Mouse (Mus musculus): ENCODE measurements around the gene Tkt. TPM values are rescaled to one million over a fixed set of nuclear protein-coding genes. Genes with fewer than 3 reads are reported as not detected.

Tkt gene
- polyA plus RNA-seq, 1 experiment from 2014 or later: 210 TPM

DNA sequence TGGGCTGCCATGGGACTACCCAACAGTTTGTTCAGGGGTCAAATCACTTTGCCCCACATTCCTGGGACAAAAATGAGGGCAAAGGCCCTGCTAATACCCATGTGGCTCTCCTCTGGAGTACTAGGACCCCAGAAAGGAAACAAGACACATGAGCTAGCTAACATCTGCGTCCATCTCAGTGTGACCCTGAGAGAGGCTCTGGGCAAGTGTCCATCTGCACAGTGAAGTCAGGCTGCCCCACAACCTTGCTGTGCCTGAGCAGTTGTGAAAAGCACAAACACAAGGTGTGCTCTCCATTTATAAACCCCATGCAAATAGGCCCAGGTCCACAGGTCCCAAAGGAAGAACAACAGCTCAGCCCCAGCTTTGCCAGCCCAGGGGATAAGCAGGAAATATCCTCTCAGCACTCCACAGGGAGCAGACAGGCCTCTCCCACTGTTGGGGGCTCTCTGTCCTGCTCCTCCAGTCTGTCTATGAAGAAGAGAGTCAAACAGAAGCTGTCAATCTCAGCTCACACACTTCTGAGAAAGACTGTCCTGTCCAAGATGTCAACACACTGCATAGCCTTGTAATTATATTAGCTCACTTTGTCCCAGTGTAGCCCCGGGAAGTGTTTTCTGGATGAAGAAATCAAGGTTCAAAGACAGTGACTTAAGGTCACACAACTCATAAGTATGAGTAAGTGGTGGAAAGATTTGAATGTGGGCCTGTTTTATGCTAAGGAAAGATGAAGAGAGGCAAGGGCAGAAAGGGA lies 65.0 kb downstream of the Tkt start:
- no peaks in the 10 kb centered on the region for H3K27me3 ChIP-seq
- WGBS: 79% methylated on average over 2 of the region's 2 CpGs
- H3K4me2 ChIP-seq (replicated peaks): no peak overlapping the region
- H3K36me3 ChIP-seq: 0 out of 2 replicates have a peak, but pooled peaks cover 5% of the 10 kb centered on the region
- H3K4me1 ChIP-seq: peaks cover 4% of the 10 kb centered on the region; the same call in 1 of the 2 replicates
- H3K27ac ChIP-seq: no peak overlapping the region
- ATAC-seq (ENCODE audit: low FRiP score): no peak
- no peak overlapping the region for H3K9ac ChIP-seq
- no peaks in the 10 kb centered on the region for H3K9me3 ChIP-seq (replicated peaks)
- no peak overlapping the region for H3K4me3 ChIP-seq

- ATAC-seq (ENCODE audit: low FRiP score): no peak
- Histone ChIP-seq H3K27me3 (no peaks in the 10 kb centered on the region), H3K9ac (no peak overlapping the region), H3K27ac (no peak overlapping the region), H3K4me3 (no peak overlapping the region), H3K4me2 (replicated peaks) (no peak overlapping the region), H3K9me3 (replicated peaks) (no peaks in the 10 kb centered on the region), H3K36me3 (no peaks in the 10 kb centered on the region), H3K4me1 (peaks cover 4% of the 10 kb centered on the region; the same call in 1 of the 2 replicates)
- 90% methylated on average over 2 of the region's 2 CpGs for WGBS
Observed at GRCm38 (mm10) chr14:30616751-30617150, 68.6 kb downstream of the Tkt start.

- H3K27ac ChIP-seq: no peak overlapping the region
- H3K9ac ChIP-seq: no peak overlapping the region
- no peaks in the 10 kb centered on the region for H3K36me3 ChIP-seq
- H3K4me3 ChIP-seq: no peak overlapping the region
- 91% methylated on average over 2 of the region's 2 CpGs for WGBS
- H3K4me1 ChIP-seq: no peaks in the 10 kb centered on the region
- no peak for ATAC-seq (ENCODE audit: low FRiP score)
- H3K9me3 ChIP-seq (replicated peaks): no peaks in the 10 kb centered on the region
- H3K27me3 ChIP-seq: no peaks in the 10 kb centered on the region
- H3K4me2 ChIP-seq (replicated peaks): no peak overlapping the region
Observed at GRCm38 (mm10) chr14:30618746-30619275, 70.7 kb downstream of the Tkt start.

DNA sequence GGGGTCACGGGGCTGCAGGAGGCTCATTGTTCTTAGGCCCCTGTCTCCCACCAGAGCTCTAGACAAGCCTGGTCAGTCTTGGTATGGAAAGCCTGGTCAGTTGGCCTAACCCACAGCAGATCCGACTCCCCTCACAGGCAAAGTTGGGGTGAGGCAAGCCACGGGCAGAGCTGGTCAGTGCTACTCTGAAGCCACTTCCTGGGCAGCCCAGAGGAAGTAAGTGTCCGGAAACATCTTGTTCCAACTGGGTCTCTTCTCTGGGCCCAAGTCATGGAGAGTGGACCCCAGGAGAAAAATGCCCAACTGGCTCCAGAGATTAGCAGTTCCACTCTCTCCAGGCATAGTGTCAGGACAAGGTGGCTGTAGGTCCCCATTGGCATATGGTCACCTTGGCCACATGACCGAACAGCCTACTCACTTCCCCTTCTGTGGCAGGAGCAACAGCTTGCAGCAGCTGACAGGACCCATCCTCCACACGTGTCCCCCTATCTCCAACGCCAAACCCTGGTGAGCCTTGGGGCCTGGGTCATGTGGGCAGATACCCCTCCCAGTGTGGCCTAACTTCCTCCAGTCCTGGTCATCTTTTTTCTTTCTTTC lies 71.9 kb downstream of the Tkt start:
- H3K27me3 ChIP-seq: peaks cover 7% of the 10 kb centered on the region; the same call in 1 of the 2 replicates
- no peaks in the 10 kb centered on the region for H3K9me3 ChIP-seq (replicated peaks)
- H3K9ac ChIP-seq: no peak overlapping the region
- H3K4me1 ChIP-seq: peaks cover 10% of the 10 kb centered on the region
- H3K4me3 ChIP-seq: no peak overlapping the region
- no peak for ATAC-seq (ENCODE audit: low FRiP score)
- no peak overlapping the region for H3K4me2 ChIP-seq (replicated peaks)
- WGBS: 75% methylated on average over 7 of the region's 7 CpGs
- H3K27ac ChIP-seq: no peak overlapping the region
- H3K36me3 ChIP-seq: no peaks in the 10 kb centered on the region

DNA sequence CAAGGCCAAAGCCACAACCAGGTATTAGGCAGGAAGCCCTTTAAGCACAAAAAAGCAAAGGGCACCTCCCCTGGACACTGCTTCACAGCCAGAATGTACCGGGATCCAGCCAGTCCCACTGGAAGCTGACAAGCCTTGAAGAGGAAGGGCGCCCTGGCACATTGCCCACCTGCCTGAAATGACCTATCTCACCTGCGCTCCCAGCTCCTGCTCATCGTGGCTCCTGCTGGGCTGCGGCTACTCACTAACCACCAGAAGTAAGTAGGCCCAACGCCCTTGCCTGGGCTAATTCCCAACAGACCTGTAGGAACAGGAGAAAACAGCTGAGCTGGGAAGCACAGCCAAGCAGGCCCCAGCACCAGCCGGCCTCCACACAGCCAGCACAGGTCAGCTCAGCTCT lies 74.0 kb downstream of the Tkt start:
- Histone ChIP-seq H3K27ac (no peak overlapping the region), H3K4me2 (replicated peaks) (no peak overlapping the region), H3K9me3 (replicated peaks) (no peaks in the 10 kb centered on the region), H3K4me3 (no peak overlapping the region), H3K9ac (no peak overlapping the region), H3K27me3 (peaks cover 19% of the 10 kb centered on the region), H3K36me3 (no peaks in the 10 kb centered on the region), H3K4me1 (peaks cover 25% of the 10 kb centered on the region)
- 76% methylated on average over 7 of the region's 7 CpGs for whole genome bisulfite sequencing
- no peak for ATAC-seq (ENCODE audit: low FRiP score)

GRCm38 (mm10) chr14:30622556-30622955 lies 74.4 kb downstream of the Tkt start:
- 93% methylated on average over 8 of the region's 8 CpGs for WGBS
- no peak overlapping the region for H3K4me2 ChIP-seq (replicated peaks)
- no peak overlapping the region for H3K9ac ChIP-seq
- H3K36me3 ChIP-seq: no peaks in the 10 kb centered on the region
- H3K27ac ChIP-seq: no peak overlapping the region
- H3K4me3 ChIP-seq: no peak overlapping the region
- peaks cover 25% of the 10 kb centered on the region for H3K4me1 ChIP-seq
- ATAC-seq (ENCODE audit: low FRiP score): no peak
- H3K27me3 ChIP-seq: peaks cover 19% of the 10 kb centered on the region
- H3K9me3 ChIP-seq (replicated peaks): no peaks in the 10 kb centered on the region

Small RNA genes lying within 50 kb of the gene (microRNA-seq; reads per million reads assigned to microRNA genes)
- gene Mir3076: 4.6 reads per million, percentile 11 among the genes with 10 or more reads in this experiment

Other genes with a start within 250 kb of the Tkt start
- gene Dcp1a, start 68.8 kb upstream of the Tkt start, polyA plus RNA-seq (2016; fragmentation: Nextera tagmentation; extraction: Ambion mirVana): 29.2 and 30.6 TPM in 2 replicates
- gene Cacna1d, start 56.9 kb upstream of the Tkt start, polyA plus RNA-seq (2016; fragmentation: Nextera tagmentation; extraction: Ambion mirVana): 3.1 and 4.5 TPM in 2 replicates
- 42.3 and 44.2 TPM in 2 replicates for gene Prkcd, start 77.9 kb downstream of the Tkt start, polyA plus RNA-seq (2016; fragmentation: Nextera tagmentation; extraction: Ambion mirVana)
- 13.1 and 13.7 TPM in 2 replicates for gene Rft1, start 106.0 kb downstream of the Tkt start, polyA plus RNA-seq (2016; fragmentation: Nextera tagmentation; extraction: Ambion mirVana)
- gene Sfmbt1, start 166.5 kb downstream of the Tkt start, polyA plus RNA-seq (2016; fragmentation: Nextera tagmentation; extraction: Ambion mirVana): 17.9 and 18.1 TPM in 2 replicates